Mouse (Mus musculus) macrophage (primary cell): Measurements from ENCODE around the gene Csf1. TPM values are rescaled to one million over a fixed set of nuclear protein-coding genes. Genes with fewer than 3 reads are reported as not detected.

Experiments used
- H3K27ac ChIP-seq: fragments of 350-480 bp; formaldehyde crosslinking; 2 replicates; pipeline ENCODE4 v1.9.0; 2021
- H3K36me3 ChIP-seq: fragments of 350-480 bp; formaldehyde crosslinking; 2 replicates; pipeline ENCODE4 v1.9.0; 2021; ENCODE audit errors: inconsistent target
- H3K4me3 ChIP-seq: fragments of 350-480 bp; formaldehyde crosslinking; 2 replicates; pipeline ENCODE4 v1.9.0; 2021; ENCODE audit errors: inconsistent target
- H3K79me2 ChIP-seq: fragments of 350-480 bp; formaldehyde crosslinking; 2 replicates; pipeline ENCODE4 v1.9.0; 2021; ENCODE audit errors: inconsistent target
- WGBS: methylation state at CpG from one replicate; pipeline ENCODE4 v1.1.7; 2026; ENCODE audit warnings: inconsistent platforms; ENCODE audit not compliant: missing documents; 5-methylcytosine and 5-hydroxymethylcytosine counted together
- polyA plus RNA-seq: library from polyadenylated mRNA; stranded (reverse); fragments of 250-400 nt; gene quantifications from 3 replicates; pipeline ENCODE4 v1.2.4, GENCODE M21; 2018; ENCODE audit warnings: inconsistent platforms

Csf1 gene
- polyA plus RNA-seq, 1 experiment from 2014 or later, result 21.9 TPM

- Histone ChIP-seq H3K27ac (no peak overlapping the region), H3K79me2 (no peaks in the 10 kb centered on the region), H3K4me3 (no peak overlapping the region), H3K36me3 (no peaks in the 10 kb centered on the region)
- 92% methylated on average over 3 of the region's 3 CpGs for WGBS
Measured at GRCm38 (mm10) chr3:107788885-107789284, 28.6 kb upstream of the Csf1 start.

- Histone ChIP-seq H3K27ac (no peak overlapping the region), H3K4me3 (no peak overlapping the region), H3K79me2 (no peaks in the 10 kb centered on the region), H3K36me3 (no peaks in the 10 kb centered on the region)
- 89% methylated on average over 15 of the region's 15 CpGs for WGBS
Measured at GRCm38 (mm10) chr3:107787613-107788501, 27.6 kb upstream of the Csf1 start.

GRCm38 (mm10) chr3:107786980-107787612, 26.8 kb upstream of the Csf1 start:
- no peaks in the 10 kb centered on the region for H3K36me3 ChIP-seq
- H3K79me2 ChIP-seq, result no peaks in the 10 kb centered on the region
- WGBS, result 86% methylated on average over 11 of the region's 11 CpGs
- H3K27ac ChIP-seq, result no peak overlapping the region
- no peak overlapping the region for H3K4me3 ChIP-seq

- H3K79me2 ChIP-seq, result no peaks in the 10 kb centered on the region
- 100% methylated on average over 1 of the region's 1 CpGs for WGBS
- no peaks in the 10 kb centered on the region for H3K36me3 ChIP-seq
- H3K27ac ChIP-seq, result no peak overlapping the region
- H3K4me3 ChIP-seq, result no peak overlapping the region
Measured at GRCm38 (mm10) chr3:107786344-107786743, 26.1 kb upstream of the Csf1 start.

- Histone ChIP-seq H3K27ac (no peak overlapping the region), H3K4me3 (no peak overlapping the region)
- 79% methylated on average over 4 of the region's 4 CpGs for WGBS
Measured at GRCm38 (mm10) chr3:107785546-107785945, 25.3 kb upstream of the Csf1 start.

GRCm38 (mm10) chr3:107783315-107783714, 23.0 kb upstream of the Csf1 start:
- no peaks in the 10 kb centered on the region for H3K36me3 ChIP-seq
- 63% methylated on average over 3 of the region's 3 CpGs for WGBS
- H3K4me3 ChIP-seq, result no peak overlapping the region
- no peak overlapping the region for H3K27ac ChIP-seq
- H3K79me2 ChIP-seq, result no peaks in the 10 kb centered on the region

More at GRCm38 (mm10) chr3:107785546-107785945, 25.3 kb upstream of the Csf1 start:
- no peaks in the 10 kb centered on the region for H3K36me3 ChIP-seq
- H3K79me2 ChIP-seq, result no peaks in the 10 kb centered on the region

- Histone ChIP-seq H3K27ac (0 out of 2 replicates have a peak overlapping the region, but pooled peaks have one; percentile 7), H3K36me3 (no peaks in the 10 kb centered on the region), H3K4me3 (no peak overlapping the region), H3K79me2 (no peaks in the 10 kb centered on the region)
- WGBS, result 34% methylated on average over 5 of the region's 5 CpGs
Measured at GRCm38 (mm10) chr3:107781304-107781703, 21.0 kb upstream of the Csf1 start.

- no peak overlapping the region for H3K4me3 ChIP-seq
- no peaks in the 10 kb centered on the region for H3K79me2 ChIP-seq
- H3K27ac ChIP-seq, result no peak overlapping the region
- 2% methylated on average over 6 of the region's 6 CpGs for WGBS
- H3K36me3 ChIP-seq, result no peaks in the 10 kb centered on the region
Measured at GRCm38 (mm10) chr3:107778016-107778415, 17.7 kb upstream of the Csf1 start.

- Histone ChIP-seq H3K36me3 (no peaks in the 10 kb centered on the region), H3K4me3 (no peak overlapping the region), H3K27ac (no peak overlapping the region), H3K79me2 (no peaks in the 10 kb centered on the region)
- 77% methylated on average over 3 of the region's 3 CpGs for WGBS
Measured at GRCm38 (mm10) chr3:107776295-107776694, 16.0 kb upstream of the Csf1 start.

- Histone ChIP-seq H3K36me3 (no peaks in the 10 kb centered on the region), H3K79me2 (no peaks in the 10 kb centered on the region), H3K4me3 (no peak overlapping the region), H3K27ac (no peak overlapping the region)
- WGBS, result 72% methylated on average over 3 of the region's 3 CpGs
Measured at GRCm38 (mm10) chr3:107775736-107776135, 15.5 kb upstream of the Csf1 start.

GRCm38 (mm10) chr3:107775056-107775455, 14.8 kb upstream of the Csf1 start:
- H3K79me2 ChIP-seq, result no peaks in the 10 kb centered on the region
- 84% methylated on average over 5 of the region's 5 CpGs for WGBS

GRCm38 (mm10) chr3:107772860-107773259, 12.6 kb upstream of the Csf1 start:
- Histone ChIP-seq H3K36me3 (no peaks in the 10 kb centered on the region), H3K27ac (no peak overlapping the region), H3K4me3 (no peak overlapping the region), H3K79me2 (no peaks in the 10 kb centered on the region)
- WGBS, result 61% methylated on average over 5 of the region's 5 CpGs

More at GRCm38 (mm10) chr3:107775056-107775455, 14.8 kb upstream of the Csf1 start:
- H3K4me3 ChIP-seq, result no peak overlapping the region
- H3K27ac ChIP-seq, result no peak overlapping the region
- H3K36me3 ChIP-seq, result no peaks in the 10 kb centered on the region

- Histone ChIP-seq H3K36me3 (no peaks in the 10 kb centered on the region), H3K27ac (no peak overlapping the region), H3K4me3 (no peak overlapping the region), H3K79me2 (no peaks in the 10 kb centered on the region)
- 0% methylated on average over 2 of the region's 2 CpGs for WGBS
Measured at GRCm38 (mm10) chr3:107769692-107770091, 9.4 kb upstream of the Csf1 start.

- no peaks in the 10 kb centered on the region for H3K36me3 ChIP-seq
- 86% methylated on average over 8 of the region's 8 CpGs for WGBS
- H3K27ac ChIP-seq, result no peak overlapping the region
- no peaks in the 10 kb centered on the region for H3K79me2 ChIP-seq
- H3K4me3 ChIP-seq, result no peak overlapping the region
Measured at GRCm38 (mm10) chr3:107768104-107768989, 8.1 kb upstream of the Csf1 start.
